Mouse (Mus musculus): ENCODE results near the gene A230050P20Rik.

A230050P20Rik gene

DNA sequence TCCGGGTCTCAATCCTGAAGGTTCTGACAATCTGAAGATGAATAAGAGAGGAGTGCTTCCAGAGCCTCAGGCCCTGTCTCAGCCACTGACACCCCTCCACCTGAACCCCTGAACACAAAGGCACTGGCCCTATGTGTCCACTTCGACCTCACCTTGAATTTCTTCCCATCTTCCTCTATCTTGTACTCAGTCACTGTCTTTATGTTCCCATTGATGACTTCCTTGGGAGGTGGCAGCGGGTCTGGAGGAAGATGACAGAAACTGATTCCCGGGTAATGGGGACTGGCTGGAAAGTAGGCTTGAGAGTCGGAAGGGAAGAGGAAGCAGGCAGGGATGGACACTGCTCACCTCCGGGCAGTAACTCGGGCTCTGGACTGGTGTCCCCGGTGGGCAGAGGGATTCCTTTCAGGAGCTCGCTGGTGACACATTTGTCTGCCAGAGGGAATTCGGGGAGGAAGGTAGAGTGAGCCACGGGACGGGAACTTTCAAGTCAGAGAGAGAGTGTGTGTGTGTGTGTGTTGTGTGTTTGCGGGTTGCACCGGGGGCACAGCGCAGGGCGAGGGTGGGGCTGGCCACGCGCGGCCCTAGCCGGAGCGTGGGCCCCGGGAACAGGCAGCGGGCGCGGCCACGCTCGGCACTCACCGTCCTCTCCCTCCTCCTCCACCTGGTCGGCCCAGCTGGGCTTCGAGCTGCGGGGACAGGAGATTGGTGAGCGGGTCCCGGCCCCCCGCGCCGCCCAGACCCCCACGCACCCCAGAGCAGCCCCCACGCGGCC, 29.5 kb downstream of the A230050P20Rik start:
- DNase-seq = no peak

DNA sequence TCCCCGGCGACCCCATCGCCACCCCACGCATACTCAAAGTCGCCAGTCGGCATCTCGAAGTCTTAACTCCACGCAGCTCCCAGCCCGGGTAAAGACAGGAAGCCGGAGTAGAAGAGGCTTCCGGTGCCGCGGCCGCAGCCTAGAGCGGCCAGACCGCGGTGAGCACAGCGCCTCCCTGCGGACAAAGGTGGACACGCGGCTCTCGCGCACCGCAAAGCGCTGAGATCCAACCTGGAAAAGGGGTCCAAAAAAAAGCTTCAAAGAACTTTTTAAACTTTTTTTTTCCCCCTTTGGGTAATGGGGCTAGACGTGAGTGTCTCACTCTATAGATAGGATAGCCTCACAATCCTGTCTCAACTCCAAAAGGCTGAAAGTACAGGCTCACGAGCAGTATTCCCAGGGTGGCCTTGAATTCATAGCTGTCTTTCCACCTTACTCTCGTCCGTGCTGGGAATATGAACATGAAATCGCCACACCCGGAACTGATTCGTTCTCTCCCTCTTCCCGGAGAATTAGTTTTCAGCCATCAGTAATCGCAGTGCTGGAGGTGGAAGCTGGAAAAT, 30.1 kb downstream of the A230050P20Rik start, which contains the start of gene Eif3g:
Eif3g (minus strand) TSS at position 113 of the 563 bp plus-strand sequence.
- DNase-seq = peak; percentile 68 to 76

DNA sequence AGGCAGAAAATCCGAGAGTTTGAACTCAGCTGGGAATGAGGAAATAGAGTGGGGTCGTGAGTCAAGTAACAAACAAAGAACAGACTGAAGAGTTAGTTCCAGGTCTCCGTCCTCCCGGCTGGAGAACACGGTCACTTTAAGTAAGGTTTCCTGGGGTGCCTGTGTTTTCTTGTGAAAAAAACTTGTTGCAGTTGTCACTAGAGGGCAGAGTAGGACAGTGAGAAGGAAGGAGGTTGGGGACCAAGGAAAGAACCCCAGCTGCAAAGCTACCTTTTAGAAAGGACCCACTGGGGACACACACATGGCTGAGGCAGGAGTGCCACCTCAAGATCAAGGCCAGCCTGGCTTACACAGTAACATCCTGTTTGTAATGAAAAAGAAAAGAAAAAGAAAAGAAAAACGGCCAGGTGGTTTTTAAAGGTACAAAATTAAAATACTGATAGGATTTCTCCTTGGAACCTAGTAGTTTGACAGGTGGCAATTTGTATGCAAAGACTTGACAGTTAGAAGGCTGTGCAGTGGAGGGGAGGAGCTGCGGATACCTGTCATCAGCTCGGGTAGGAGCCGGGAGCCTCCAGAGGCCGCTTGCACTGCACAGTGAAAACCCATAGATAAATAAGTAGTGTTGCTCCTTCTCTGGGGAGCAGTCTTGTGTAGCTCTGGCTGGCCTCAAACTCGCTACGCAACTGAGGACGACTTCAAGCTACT, 33.2 kb downstream of the A230050P20Rik start:
- DNase-seq = no peak

DNA sequence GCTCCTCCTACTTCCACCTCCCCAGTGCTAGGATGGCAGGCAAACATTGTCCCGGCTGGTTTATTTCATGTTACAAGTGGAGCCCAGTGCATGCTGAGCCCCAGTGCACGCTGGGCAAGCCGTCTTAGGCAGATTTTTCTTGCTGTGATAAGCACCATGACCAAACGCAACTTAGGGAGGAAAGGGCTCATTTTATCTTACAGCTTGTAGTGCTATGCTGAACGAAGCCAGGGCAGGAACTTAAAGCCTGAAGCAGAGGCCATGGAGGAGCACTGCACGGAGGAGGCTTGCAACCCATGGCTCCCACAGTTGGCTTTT, 33.7 kb downstream of the A230050P20Rik start:
- no peak for DNase-seq

DNA sequence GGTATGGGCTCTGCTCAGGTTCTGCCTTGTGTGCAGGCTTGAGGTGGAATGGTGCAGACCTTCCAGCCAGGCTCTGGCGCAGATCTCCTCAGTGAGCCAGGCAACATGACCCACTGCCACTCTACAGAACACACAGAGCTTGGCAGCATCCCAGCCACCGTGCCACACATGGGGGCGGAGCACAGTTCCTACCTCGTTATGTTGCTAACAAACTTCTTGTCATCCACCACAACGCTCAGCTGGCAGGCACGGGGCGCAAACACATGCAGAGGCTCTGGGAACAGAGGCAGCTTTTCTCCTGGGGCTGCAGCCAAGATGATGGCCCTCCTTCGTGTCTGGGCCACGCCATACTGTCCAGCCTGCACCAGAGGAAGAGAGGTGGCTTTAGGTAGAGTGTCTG, 41.5 kb downstream of the A230050P20Rik start:
- DNase-seq = no peak

DNA sequence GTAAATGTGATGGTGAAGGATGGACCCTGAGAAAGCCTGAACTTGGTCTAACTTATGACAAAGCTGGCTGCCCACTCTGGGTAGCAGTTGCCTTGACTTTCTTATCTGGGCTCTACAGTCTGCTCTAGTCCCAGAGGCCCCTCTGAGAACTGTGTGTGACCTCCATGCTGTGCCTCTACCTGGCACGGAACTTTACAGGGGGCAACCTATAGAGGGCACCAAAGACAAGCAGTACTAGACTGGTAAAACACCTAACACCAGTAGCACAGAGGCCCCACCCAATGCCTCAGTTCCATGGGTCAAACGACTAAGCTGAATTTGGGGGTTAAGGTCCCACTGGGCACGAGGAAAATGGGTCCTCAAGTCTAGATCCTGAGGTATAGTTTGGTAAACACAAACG, 47.7 kb downstream of the A230050P20Rik start:
- peak in 1 of 2 experiments; percentile 44 for DNase-seq

DNA sequence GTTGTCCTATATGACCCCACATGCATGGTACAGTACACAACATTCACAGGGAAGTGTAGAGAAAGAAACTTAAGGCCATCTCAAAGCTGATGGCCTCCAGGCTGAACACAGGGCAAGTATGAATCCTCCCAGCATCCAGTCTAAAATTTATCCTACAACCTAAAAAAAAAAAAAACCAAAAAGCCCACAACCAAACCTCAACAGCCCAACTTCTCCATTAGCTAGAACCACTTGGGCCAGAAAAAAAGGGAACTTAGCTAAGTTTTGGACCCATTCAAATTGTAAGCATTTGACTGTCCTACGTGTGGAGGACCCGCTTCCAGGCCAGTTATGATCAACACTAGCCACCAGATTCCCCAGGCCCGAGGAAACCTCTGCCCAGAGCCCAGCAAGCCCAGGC, 54.8 kb downstream of the A230050P20Rik start:
- no peak for DNase-seq

Data from thymus, adult 18-20 months (tissue).